Mouse (Mus musculus): ENCODE data around the gene H2-M3. TPM values are rescaled to one million over a fixed set of nuclear protein-coding genes. Genes with fewer than 3 reads are reported as not detected.

Gene H2-M3
- 7.4 and 7.7 TPM in 2 replicates for polyA plus RNA-seq (2012; rRNA removed)

DNA sequence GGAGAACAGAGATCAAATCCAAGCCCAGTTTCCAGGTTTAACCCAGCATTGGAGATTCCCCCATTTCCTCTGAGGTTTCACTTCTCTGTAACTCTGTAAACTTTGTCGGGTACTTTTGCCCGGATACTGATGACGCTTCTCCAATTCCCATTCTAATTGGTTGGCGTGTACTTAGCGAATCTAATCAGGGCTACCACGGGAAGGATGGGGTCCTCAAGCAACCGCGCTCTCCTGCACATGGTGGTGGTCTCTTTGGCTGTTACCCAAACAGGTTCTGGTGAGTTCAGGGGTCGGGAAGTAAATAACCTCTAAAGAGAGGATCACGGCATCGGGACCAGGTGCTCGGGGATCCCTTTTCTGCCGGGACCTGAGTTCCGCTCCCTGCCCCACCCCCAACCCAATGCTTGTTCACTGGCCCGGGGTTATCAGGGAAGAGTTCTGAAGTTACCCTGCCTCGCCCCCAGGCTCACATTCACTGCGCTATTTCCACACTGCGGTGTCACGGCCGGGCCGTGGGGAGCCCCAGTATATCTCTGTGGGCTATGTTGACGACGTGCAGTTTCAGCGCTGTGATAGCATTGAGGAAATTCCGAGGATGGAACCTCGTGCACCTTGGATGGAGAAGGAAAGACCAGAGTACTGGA is at the start of gene H2-M3:
TSS of gene H2-M3 (plus strand) at position 163 of the 644 bp plus-strand sequence.

DNA sequence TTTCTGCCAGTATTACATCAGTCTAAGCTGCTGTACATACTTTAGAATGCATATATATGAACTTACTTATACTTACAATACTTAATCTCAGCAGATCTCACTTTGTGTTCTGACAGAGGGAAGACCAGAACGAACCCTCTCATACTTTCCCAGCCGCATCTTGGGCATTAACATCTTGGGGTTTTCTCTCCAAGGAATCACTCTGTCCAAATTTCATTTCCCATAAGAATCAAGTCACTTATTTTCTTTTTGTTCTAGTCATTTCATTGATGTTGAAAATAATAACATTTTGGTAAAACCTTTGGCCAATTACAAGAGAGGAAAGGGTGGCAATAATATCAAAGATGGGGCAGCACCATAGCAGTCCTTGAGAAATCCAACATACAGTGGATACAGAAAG is 32.8 kb upstream of the H2-M3 start, which contains the start of gene Olfr97:
TSS of gene Olfr97 (minus strand) at position 101 of the 400 bp plus-strand sequence.

DNA sequence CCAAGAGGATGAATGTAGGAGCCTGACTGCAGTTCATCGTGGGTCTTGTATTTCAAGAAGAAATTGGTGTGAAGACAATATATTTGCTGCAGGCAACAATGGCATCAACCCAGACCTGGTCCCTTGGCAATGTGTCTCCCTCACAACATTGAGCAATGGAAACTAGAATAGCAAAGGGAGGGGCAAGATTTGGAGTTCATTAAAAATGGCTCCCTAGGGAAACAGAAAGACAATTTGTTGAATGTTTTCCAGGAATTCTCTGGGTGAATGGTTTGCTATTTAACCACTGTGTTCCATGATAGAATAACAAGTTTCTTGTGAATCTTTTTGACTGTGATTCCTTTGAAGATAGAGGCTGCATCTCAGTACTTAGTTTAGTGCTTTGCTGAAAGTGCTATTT is 6.4 kb upstream of the H2-M3 start, which contains the start of gene Olfr98:
TSS of gene Olfr98 (minus strand) at position 124 of the 400 bp plus-strand sequence.

DNA sequence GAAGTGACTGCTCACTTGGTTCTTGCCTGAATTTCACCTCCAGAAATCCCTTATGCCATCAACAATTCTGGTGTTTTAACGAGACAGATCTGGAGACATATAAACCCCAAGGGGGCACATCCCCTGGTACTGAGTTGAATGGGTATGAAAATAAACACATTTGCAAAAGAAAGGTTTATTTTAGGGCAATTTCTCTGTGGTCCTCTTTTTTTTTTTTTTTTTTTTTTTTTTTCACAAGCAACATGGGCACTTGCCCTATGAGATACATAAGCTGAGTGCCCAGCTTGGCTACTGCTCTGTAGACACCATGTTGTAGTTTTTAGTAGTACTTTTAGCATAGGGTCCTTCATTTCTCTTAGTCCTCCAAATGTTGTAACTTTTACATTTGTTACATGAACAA is 13.3 kb downstream of the H2-M3 start, which contains the start of gene Olfr99:
TSS of gene Olfr99 (minus strand) at position 101 of the 400 bp plus-strand sequence.

DNA sequence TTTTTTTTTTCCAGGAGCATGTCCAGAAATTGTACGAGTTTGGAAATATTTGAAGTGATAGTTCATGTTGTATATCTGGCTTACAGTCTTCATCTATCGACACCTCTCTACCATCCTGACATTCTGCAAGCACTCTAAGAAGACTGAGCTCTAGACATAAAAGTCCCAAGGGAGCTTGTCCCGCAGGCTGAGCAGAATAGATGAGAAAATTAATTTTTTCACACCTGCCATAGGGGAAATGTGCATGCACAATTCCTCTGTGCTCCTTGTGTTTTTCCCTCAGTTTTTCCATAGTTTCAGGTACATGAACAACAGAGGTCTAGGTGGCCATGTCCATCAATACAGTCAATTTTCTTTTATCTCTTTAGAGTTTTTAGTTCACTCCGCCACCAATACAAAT is 34.2 kb downstream of the H2-M3 start, which contains the start of gene Olfr101:
TSS of gene Olfr101 (minus strand) at position 101 of the 400 bp plus-strand sequence.

DNA sequence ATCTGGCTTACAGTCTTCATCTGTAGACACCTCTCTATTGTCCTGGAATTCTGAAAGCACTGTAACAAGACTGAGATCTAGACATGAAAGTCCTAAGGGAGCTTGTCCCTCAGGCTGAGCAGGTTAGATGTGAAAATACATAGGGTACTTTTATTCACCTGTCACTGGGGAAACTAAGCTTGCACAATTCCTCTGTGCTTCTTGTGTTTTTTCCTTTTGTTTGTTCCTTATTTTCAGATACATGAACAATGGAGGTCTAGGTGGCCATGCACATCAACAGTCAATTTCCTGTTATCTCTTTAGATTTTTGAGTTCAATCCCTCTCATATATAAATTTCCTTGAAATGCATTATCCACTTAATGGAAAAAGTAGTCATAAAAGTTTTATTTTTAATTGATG is 46.9 kb downstream of the H2-M3 start, which contains the start of gene Olfr102:
TSS of gene Olfr102 (minus strand) at position 101 of the 400 bp plus-strand sequence.

Other genes starting within 250 kb of the H2-M3 start
- gene Mog, start 246.8 kb upstream of the H2-M3 start, polyA plus RNA-seq (2012; rRNA removed): not detected in 2 replicates
- gene Gabbr1, start 224.3 kb upstream of the H2-M3 start, polyA plus RNA-seq (2012; rRNA removed): 20.3 and 20.6 TPM in 2 replicates
- not detected in 2 replicates for gene Olfr90, start 181.7 kb upstream of the H2-M3 start, polyA plus RNA-seq (2012; rRNA removed)
- gene Olfr91, start 171.9 kb upstream of the H2-M3 start, polyA plus RNA-seq (2012; rRNA removed): not detected in 2 replicates
- gene Olfr92, start 150.1 kb upstream of the H2-M3 start, polyA plus RNA-seq (2012; rRNA removed): not detected in 2 replicates
- not detected in 2 replicates for gene Olfr93, start 108.7 kb upstream of the H2-M3 start, polyA plus RNA-seq (2012; rRNA removed)
- gene Ubd, start 76.3 kb upstream of the H2-M3 start, polyA plus RNA-seq (2012; rRNA removed): 0.21 and 0.38 TPM in 2 replicates
- not detected in 2 replicates for gene Olfr94, start 69.2 kb upstream of the H2-M3 start, polyA plus RNA-seq (2012; rRNA removed)
- not detected in 2 replicates for gene Olfr95, start 57.1 kb upstream of the H2-M3 start, polyA plus RNA-seq (2012; rRNA removed)
- not detected in 2 replicates for gene Olfr96, start 50.1 kb upstream of the H2-M3 start, polyA plus RNA-seq (2012; rRNA removed)
- gene Olfr97, start 32.9 kb upstream of the H2-M3 start, polyA plus RNA-seq (2012; rRNA removed): not detected in 2 replicates
- gene Olfr98, start 6.5 kb upstream of the H2-M3 start, polyA plus RNA-seq (2012; rRNA removed): not detected in 2 replicates
- gene Olfr99, start 13.2 kb downstream of the H2-M3 start, polyA plus RNA-seq (2012; rRNA removed): not detected in 2 replicates
- gene Olfr101, start 34.1 kb downstream of the H2-M3 start, polyA plus RNA-seq (2012; rRNA removed): not detected in 2 replicates
- gene Olfr102, start 46.8 kb downstream of the H2-M3 start, polyA plus RNA-seq (2012; rRNA removed): not detected in 2 replicates
- gene Olfr103, start 69.5 kb downstream of the H2-M3 start, polyA plus RNA-seq (2012; rRNA removed): not detected in 2 replicates
- not detected in 2 replicates for gene Olfr104-ps, start 89.4 kb downstream of the H2-M3 start, polyA plus RNA-seq (2012; rRNA removed)
- gene Olfr105-ps, start 108.8 kb downstream of the H2-M3 start, polyA plus RNA-seq (2012; rRNA removed): not detected in 2 replicates
- not detected in 2 replicates for gene Olfr106-ps, start 120.2 kb downstream of the H2-M3 start, polyA plus RNA-seq (2012; rRNA removed)
- not detected in 2 replicates for gene Olfr107, start 129.0 kb downstream of the H2-M3 start, polyA plus RNA-seq (2012; rRNA removed)
- not detected in 2 replicates for gene Olfr108, start 175.3 kb downstream of the H2-M3 start, polyA plus RNA-seq (2012; rRNA removed)
- gene Olfr109, start 188.7 kb downstream of the H2-M3 start, polyA plus RNA-seq (2012; rRNA removed): not detected in 2 replicates
- gene H2-M2, start 213.3 kb downstream of the H2-M3 start, polyA plus RNA-seq (2012; rRNA removed): 0.84 and 1.1 TPM in 2 replicates
- gene Olfr110, start 222.2 kb downstream of the H2-M3 start, polyA plus RNA-seq (2012; rRNA removed): not detected in 2 replicates
- 0.10 TPM in 1 of 2 replicates, not detected in the other for gene Olfr111, start 237.8 kb downstream of the H2-M3 start, polyA plus RNA-seq (2012; rRNA removed)